Mouse (Mus musculus) MEL-GATA-1-ER (cell line): ENCODE measurements around the gene Usp29.
"Not testable (repeated sequence)": the region's sequence is repeated elsewhere in the genome, so short reads cannot be mapped to it uniquely, and the experiment has no call there.

ENCODE experiments used
- DNase-seq: peaks from one replicate; pipeline ENCODE4 v3.0.0-alpha.2; 2012; ENCODE audit warnings: low read depth; ENCODE audit errors: extremely low read depth

Gene Usp29

GRCm38 (mm10) chr7:6760170-6760569 is 29.8 kb downstream of the Usp29 start:
- DNase-seq = no peak

- DNase-seq = no peak
Observed at GRCm38 (mm10) chr7:6765240-6765639, 34.9 kb downstream of the Usp29 start.

- no peak for DNase-seq
Observed at GRCm38 (mm10) chr7:6770286-6770685, 39.9 kb downstream of the Usp29 start.

GRCm38 (mm10) chr7:6773865-6774413 is 43.6 kb downstream of the Usp29 start:
- DNase-seq = not testable (repeated sequence)

- DNase-seq = no peak
Observed at GRCm38 (mm10) chr7:6776314-6777059, 46.1 kb downstream of the Usp29 start.

- no peak for DNase-seq
Observed at GRCm38 (mm10) chr7:6777107-6777506, 46.7 kb downstream of the Usp29 start.

- DNase-seq = no peak
Observed at GRCm38 (mm10) chr7:6777689-6778088, 47.3 kb downstream of the Usp29 start.

- DNase-seq = no peak
Observed at GRCm38 (mm10) chr7:6779172-6779571, 48.8 kb downstream of the Usp29 start.

- no peak for DNase-seq
Observed at GRCm38 (mm10) chr7:6781541-6781940, 51.2 kb downstream of the Usp29 start.

GRCm38 (mm10) chr7:6784340-6785073 is 54.1 kb downstream of the Usp29 start:
- DNase-seq = no peak

- DNase-seq = no peak
Observed at GRCm38 (mm10) chr7:6787000-6787399, 56.6 kb downstream of the Usp29 start.

GRCm38 (mm10) chr7:6788101-6788500 is 57.7 kb downstream of the Usp29 start:
- no peak for DNase-seq

- DNase-seq = no peak
Observed at GRCm38 (mm10) chr7:6791286-6792065, 61.1 kb downstream of the Usp29 start.

GRCm38 (mm10) chr7:6793240-6793639 is 62.9 kb downstream of the Usp29 start:
- DNase-seq = no peak

GRCm38 (mm10) chr7:6793811-6794210 is 63.4 kb downstream of the Usp29 start:
- DNase-seq = no peak

- DNase-seq = no peak
Observed at GRCm38 (mm10) chr7:6797408-6797807, 67.0 kb downstream of the Usp29 start.

- DNase-seq = no peak
Observed at GRCm38 (mm10) chr7:6799105-6799805, 68.9 kb downstream of the Usp29 start.

- no peak for DNase-seq
Observed at GRCm38 (mm10) chr7:6800586-6801441, 70.4 kb downstream of the Usp29 start.

GRCm38 (mm10) chr7:6801642-6802041 is 71.3 kb downstream of the Usp29 start:
- DNase-seq = no peak

- DNase-seq = no peak
Observed at GRCm38 (mm10) chr7:6810556-6810955, 80.2 kb downstream of the Usp29 start.
